Mouse (Mus musculus): ENCODE data around the gene Neu1.
"Not testable (repeated sequence)": the region's sequence is repeated elsewhere in the genome, so short reads cannot be mapped to it uniquely, and the experiment has no call there.

DNA sequence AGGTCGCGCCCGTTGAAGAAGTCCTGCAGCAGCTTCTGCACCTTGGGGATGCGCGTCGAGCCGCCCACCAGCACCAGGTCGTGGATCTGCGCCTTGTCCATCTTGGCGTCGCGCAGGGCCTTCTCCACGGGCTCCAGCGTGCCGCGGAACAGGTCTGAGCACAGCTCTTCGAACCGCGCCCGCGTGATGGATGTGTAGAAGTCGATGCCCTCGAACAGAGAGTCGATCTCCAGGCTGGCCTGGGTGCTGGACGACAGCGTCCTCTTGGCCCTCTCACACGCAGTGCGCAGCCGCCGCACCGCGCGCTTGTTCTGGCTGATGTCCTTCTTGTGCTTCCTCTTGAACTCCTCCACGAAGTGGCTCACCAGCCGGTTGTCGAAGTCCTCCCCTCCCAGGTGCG, 39.8 kb downstream of the Neu1 start:
- not testable (repeated sequence) for TF ChIP-seq POLR2A (IDR thresholded peaks at IDR 0.05; ENCODE audit: low read depth, low read length); CTCF (IDR thresholded peaks at IDR 0.05; ENCODE audit: extremely low read depth, insufficient read length, insufficient replicate concordance, low read depth, low read length)

Measured in small intestine, adult 2 months (tissue).